Mouse (Mus musculus) neural tube, embryonic 14.5 days (tissue): ENCODE measurements at regions not wholly inside any gene's neighbourhood (a gene's known extent, or its start where the extent isn't known, plus 50 kb on each side); places are given as distances from the start of the nearest gene placed in this dataset.

ENCODE experiments used
- ATAC-seq: fragments of 200-750 bp; cut with Nextera tagmentation; 2 replicates; pipeline ENCODE4 v1.8.0; 2017; ENCODE audit warnings: low read depth, mild to moderate bottlenecking, moderate TSS enrichment, moderate library complexity
- H3K27ac ChIP-seq: fragments of 300-500 bp; sonication (generic); 2 replicates; pipeline ENCODE4 v1.5.1; 2014; ENCODE audit warnings: low read depth, mild to moderate bottlenecking, control low read depth, low read length, moderate library complexity, mixed read lengths
- H3K27me3 ChIP-seq: fragments of 300-500 bp; sonication (generic); 2 replicates; pipeline ENCODE4 v1.6.1; 2014; ENCODE audit warnings: low read length; ENCODE audit not compliant: control insufficient read depth, insufficient read depth
- H3K36me3 ChIP-seq: fragments of 300-500 bp; sonication (generic); 2 replicates; pipeline ENCODE4 v1.6.1; 2014; ENCODE audit warnings: low read length, mixed read lengths; ENCODE audit not compliant: control insufficient read depth, insufficient read depth
- H3K4me1 ChIP-seq: fragments of 300-500 bp; sonication (generic); 2 replicates; pipeline ENCODE4 v1.6.1; 2014; ENCODE audit warnings: low read length; ENCODE audit not compliant: control insufficient read depth, insufficient read depth
- H3K4me2 ChIP-seq: fragments of 300-500 bp; sonication (generic); 2 replicates; pipeline ENCODE4 v1.6.1; 2014; ENCODE audit warnings: mild to moderate bottlenecking, low read depth, low read length, control low read depth
- H3K4me3 ChIP-seq: fragments of 300-500 bp; sonication (generic); 2 replicates; pipeline ENCODE4 v1.5.1; 2014; ENCODE audit warnings: low read depth, low read length, control low read depth, mixed read lengths
- H3K9ac ChIP-seq: fragments of 300-500 bp; sonication (generic); replicated peaks from 2 replicates; pipeline ENCODE4 v1.6.1; 2014; ENCODE audit warnings: low read depth, mild to moderate bottlenecking, control low read depth, low read length, mixed read lengths
- H3K9me3 ChIP-seq: fragments of 300-500 bp; sonication (generic); 2 replicates; pipeline ENCODE4 v1.6.1; 2016; ENCODE audit warnings: low read length; ENCODE audit not compliant: control insufficient read depth
- WGBS: fragments of 180-500 bp; shearing (Covaris S2); extraction: QIAGEN DNeasy Blood & Tissue Kit; methylation state at CpG from one replicate; pipeline ENCODE4 v1.1.7; 2014; 5-methylcytosine and 5-hydroxymethylcytosine counted together

GRCm38 (mm10) chr2:75149036-75149435, 323.4 kb downstream of the Mtx2 start:
- Histone ChIP-seq H3K4me1 (no peaks in the 10 kb centered on the region), H3K27me3 (no peaks in the 10 kb centered on the region), H3K36me3 (no peaks in the 10 kb centered on the region), H3K9ac (no peak overlapping the region), H3K9me3 (no peaks in the 10 kb centered on the region), H3K27ac (no peak overlapping the region), H3K4me3 (no peak overlapping the region), H3K4me2 (no peak overlapping the region)
- WGBS: 66% methylated on average over 5 of the region's 5 CpGs
- ATAC-seq: no peak

GRCm38 (mm10) chr2:75149562-75149961, 324.0 kb downstream of the Mtx2 start:
- Histone ChIP-seq H3K4me3 (no peak overlapping the region; the same call in 1 of the 2 replicates), H3K9me3 (no peaks in the 10 kb centered on the region), H3K27ac (peak overlapping the region; percentile 28; the same call in 1 of the 2 replicates), H3K4me2 (peak overlapping the region; percentile 34; the same call in 1 of the 2 replicates), H3K27me3 (no peaks in the 10 kb centered on the region), H3K4me1 (no peaks in the 10 kb centered on the region), H3K36me3 (no peaks in the 10 kb centered on the region), H3K9ac (no peak overlapping the region; the same call in 1 of the 2 replicates)
- 49% methylated on average over 12 of the region's 12 CpGs for WGBS
- ATAC-seq: no peak

- ATAC-seq: no peak
- H3K9ac ChIP-seq: no peak overlapping the region
- 1% methylated on average over 6 of the region's 6 CpGs for whole genome bisulfite sequencing
- H3K4me2 ChIP-seq: no peak overlapping the region
- no peaks in the 10 kb centered on the region for H3K9me3 ChIP-seq
- H3K27me3 ChIP-seq: no peaks in the 10 kb centered on the region
- H3K27ac ChIP-seq: no peak overlapping the region
- H3K36me3 ChIP-seq: no peaks in the 10 kb centered on the region
- H3K4me1 ChIP-seq: no peaks in the 10 kb centered on the region
- no peak overlapping the region for H3K4me3 ChIP-seq
Measured at GRCm38 (mm10) chr2:75150986-75151385, 325.4 kb downstream of the Mtx2 start.

GRCm38 (mm10) chr2:75151519-75151918, 325.9 kb downstream of the Mtx2 start:
- no peaks in the 10 kb centered on the region for H3K9me3 ChIP-seq
- H3K27ac ChIP-seq: no peak overlapping the region; the same call in 1 of the 2 replicates
- no peaks in the 10 kb centered on the region for H3K4me1 ChIP-seq
- no peak overlapping the region for H3K9ac ChIP-seq
- ATAC-seq: no peak
- H3K4me2 ChIP-seq: no peak overlapping the region
- no peaks in the 10 kb centered on the region for H3K27me3 ChIP-seq
- no peaks in the 10 kb centered on the region for H3K36me3 ChIP-seq
- WGBS: 71% methylated on average over 8 of the region's 8 CpGs
- no peak overlapping the region for H3K4me3 ChIP-seq

- ATAC-seq: no peak
- 27% methylated on average over 6 of the region's 6 CpGs for WGBS
- no peak overlapping the region for H3K9ac ChIP-seq
- no peaks in the 10 kb centered on the region for H3K36me3 ChIP-seq
- no peak overlapping the region for H3K27ac ChIP-seq
- H3K9me3 ChIP-seq: no peaks in the 10 kb centered on the region
- H3K4me3 ChIP-seq: no peak overlapping the region
- no peaks in the 10 kb centered on the region for H3K4me1 ChIP-seq
- H3K27me3 ChIP-seq: no peaks in the 10 kb centered on the region
- no peak overlapping the region for H3K4me2 ChIP-seq
Measured at GRCm38 (mm10) chr2:75152477-75152990, 326.9 kb downstream of the Mtx2 start.

- no peak overlapping the region for H3K4me3 ChIP-seq
- ATAC-seq: no peak
- H3K27me3 ChIP-seq: no peaks in the 10 kb centered on the region
- H3K9me3 ChIP-seq: no peaks in the 10 kb centered on the region
- no peak overlapping the region for H3K4me2 ChIP-seq
- 82% methylated on average over 3 of the region's 3 CpGs for WGBS
- no peaks in the 10 kb centered on the region for H3K4me1 ChIP-seq
- no peak overlapping the region for H3K27ac ChIP-seq
- no peak overlapping the region for H3K9ac ChIP-seq
- no peaks in the 10 kb centered on the region for H3K36me3 ChIP-seq
Measured at GRCm38 (mm10) chr2:75154448-75154847, 328.8 kb downstream of the Mtx2 start.

- Histone ChIP-seq H3K4me3 (no peak overlapping the region), H3K9ac (no peak overlapping the region), H3K9me3 (no peaks in the 10 kb centered on the region), H3K4me2 (no peak overlapping the region), H3K27me3 (no peaks in the 10 kb centered on the region), H3K4me1 (no peaks in the 10 kb centered on the region), H3K36me3 (no peaks in the 10 kb centered on the region), H3K27ac (no peak overlapping the region)
- 87% methylated on average over 3 of the region's 3 CpGs for WGBS
- no peak for ATAC-seq
Measured at GRCm38 (mm10) chr2:75158581-75158980, 333.0 kb downstream of the Mtx2 start.

- Histone ChIP-seq H3K4me1 (no peaks in the 10 kb centered on the region), H3K36me3 (no peaks in the 10 kb centered on the region), H3K9ac (no peak overlapping the region), H3K27me3 (no peaks in the 10 kb centered on the region), H3K27ac (no peak overlapping the region), H3K4me2 (no peak overlapping the region), H3K9me3 (no peaks in the 10 kb centered on the region), H3K4me3 (no peak overlapping the region)
- 94% methylated on average over 14 of the region's 14 CpGs for WGBS
- no peak for ATAC-seq
Measured at GRCm38 (mm10) chr2:75161075-75161474, 335.5 kb downstream of the Mtx2 start.

- Histone ChIP-seq H3K4me3 (no peak overlapping the region), H3K36me3 (no peaks in the 10 kb centered on the region), H3K27ac (no peak overlapping the region), H3K9me3 (no peaks in the 10 kb centered on the region), H3K4me1 (no peaks in the 10 kb centered on the region), H3K27me3 (no peaks in the 10 kb centered on the region), H3K4me2 (no peak overlapping the region), H3K9ac (no peak overlapping the region)
- ATAC-seq: no peak
- WGBS: 89% methylated on average over 4 of the region's 4 CpGs
Measured at GRCm38 (mm10) chr2:75164987-75165386, 339.4 kb downstream of the Mtx2 start.
